Mouse (Mus musculus) mature B cell (primary cell): Measurements from ENCODE around the gene Hyal2.
"Not testable (repeated sequence)": the region's sequence is repeated elsewhere in the genome, so short reads cannot be mapped to it uniquely, and the experiment has no call there.

Source experiments
- in situ Hi-C: fragments of 300-500 bp; cut with MboI; formaldehyde crosslinking; loops from 2 replicates; pipeline ENCODE4 v1.14.3; 2019

The Hyal2 gene

GRCm38 (mm10) chr9:107545602-107546001 is 22.1 kb upstream of the Hyal2 start:
- in situ Hi-C loops, result no loop called here

DNA sequence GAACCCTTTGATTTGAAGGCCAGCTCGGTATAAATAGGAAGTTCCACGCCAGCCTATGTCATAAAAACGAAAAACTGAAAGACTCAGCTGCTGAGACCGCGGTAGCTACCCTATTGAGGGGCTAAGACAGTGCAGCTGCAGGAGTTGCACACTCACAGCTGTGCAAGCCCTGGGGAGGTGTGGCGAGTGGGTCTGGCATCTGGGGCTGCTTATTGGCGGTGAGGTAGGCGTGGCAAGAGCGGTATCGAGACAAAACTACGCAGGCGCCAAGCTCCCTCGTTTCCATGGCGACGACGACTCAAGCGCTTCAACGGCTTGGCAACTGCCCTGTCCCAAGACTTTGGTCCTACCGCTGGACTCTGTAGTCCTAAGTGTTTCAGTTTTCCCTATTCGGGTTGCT is 20.7 kb upstream of the Hyal2 start, which contains the start of gene Zmynd10:
TSS of gene Zmynd10 (plus strand) at position 273 of the 400 bp plus-strand sequence.
- in situ Hi-C loops, result no loop called here

DNA sequence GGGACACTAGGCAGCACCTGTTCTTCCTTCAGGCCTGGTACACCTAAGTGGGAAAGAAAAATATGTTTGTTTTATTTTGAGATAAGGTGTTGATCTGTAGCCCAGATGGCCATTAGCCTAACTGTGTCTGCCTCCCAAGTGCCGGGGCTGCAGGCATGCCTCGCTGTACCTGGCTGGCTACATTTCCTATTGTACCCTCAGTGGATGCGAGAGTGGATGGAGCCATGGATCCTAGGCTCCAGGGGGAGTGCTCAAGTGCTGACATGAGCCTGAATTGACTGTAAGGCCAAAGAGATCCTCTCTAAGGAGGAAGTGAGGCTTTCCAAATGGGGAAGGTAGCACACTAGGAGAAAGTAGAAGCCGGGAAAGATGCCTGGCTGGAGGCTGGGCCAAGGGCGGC is 19.8 kb upstream of the Hyal2 start:
- in situ Hi-C loops, result no loop called here

DNA sequence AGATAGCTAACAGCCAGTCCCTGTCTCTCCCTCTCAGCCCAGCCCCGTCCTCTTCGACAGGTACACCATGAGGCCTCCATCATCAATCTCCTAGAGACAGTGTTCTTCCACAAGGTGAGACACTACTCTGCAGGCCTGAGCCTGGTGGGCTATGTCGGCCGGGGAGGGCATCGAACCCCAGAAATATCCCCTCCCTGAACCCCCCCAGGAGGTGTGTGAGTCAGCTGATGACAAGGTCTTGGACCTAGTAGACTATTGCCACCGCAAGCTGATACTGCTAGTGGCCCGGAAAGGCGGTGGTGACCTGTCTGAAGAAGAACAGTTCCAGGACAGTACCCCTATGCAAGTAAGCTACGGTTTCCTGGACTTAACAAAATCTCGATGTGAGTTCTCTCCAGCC is 18.9 kb upstream of the Hyal2 start:
- in situ Hi-C loops, result no loop called here

DNA sequence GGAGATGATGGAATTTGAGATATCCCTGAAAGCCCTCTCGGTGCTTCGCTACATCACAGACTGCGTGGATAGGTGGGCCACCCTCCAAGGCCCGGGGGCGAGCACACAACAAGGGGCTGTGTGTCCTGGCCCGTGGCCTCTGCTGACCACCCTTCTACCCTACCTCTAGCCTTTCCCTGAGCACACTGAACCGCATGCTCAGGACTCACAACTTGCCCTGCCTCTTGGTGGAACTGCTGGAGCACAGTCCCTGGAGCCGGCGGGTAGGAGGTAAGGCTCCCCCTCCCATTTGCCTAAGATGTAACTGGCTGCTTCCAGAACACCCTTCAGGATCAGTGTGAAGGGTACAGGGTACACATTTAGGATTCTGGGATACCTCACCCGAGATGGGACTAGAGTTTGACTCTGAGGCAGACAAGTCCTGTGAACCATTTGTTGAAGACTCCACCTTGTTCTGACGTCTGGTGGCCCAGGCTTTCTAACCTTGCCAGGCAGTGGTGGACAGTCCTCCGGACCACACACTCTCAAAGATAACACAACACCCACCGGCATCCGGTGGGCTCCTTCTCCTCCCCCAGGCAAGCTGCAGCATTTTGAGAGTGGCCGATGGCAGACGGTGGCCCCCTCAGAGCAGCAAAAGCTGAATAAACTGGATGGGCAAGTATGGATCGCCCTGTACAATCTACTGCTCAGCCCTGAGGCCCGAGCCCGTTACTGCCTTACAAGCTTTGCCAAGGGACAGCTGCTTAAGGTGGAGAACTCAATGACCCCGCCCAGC is 18.3 kb upstream of the Hyal2 start:
- in situ Hi-C loops, result no loop called here

DNA sequence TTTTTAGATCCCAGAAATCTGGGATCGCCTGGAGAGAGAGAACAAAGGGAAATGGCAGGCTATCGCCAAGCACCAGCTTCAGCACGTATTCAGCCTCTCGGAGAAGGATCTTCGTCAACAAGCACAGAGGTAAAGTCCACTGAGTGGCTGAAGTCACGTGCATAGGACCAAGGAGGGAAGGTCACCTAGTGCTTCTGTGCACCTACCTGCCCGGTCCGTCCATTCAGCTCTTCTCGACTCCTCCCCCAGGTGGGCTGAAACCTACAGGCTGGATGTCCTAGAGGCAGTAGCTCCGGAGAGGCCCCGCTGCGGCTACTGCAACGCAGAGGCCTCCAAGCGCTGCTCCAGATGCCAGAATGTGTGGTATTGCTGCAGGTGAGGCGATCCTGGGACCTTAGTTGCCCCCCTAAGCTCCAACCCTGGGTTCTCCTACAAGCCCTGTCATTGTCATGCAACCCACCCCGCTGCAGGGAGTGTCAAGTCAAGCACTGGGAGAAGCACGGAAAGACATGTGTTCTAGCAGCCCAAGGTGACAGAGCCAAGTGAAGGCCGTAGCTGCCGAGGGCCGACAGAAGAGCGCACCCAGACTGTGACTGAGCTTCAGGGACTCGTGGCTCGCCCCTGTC is 17.1 kb upstream of the Hyal2 start:
- in situ Hi-C loops, result no loop called here

- in situ Hi-C loops, result no loop called here
Observed at GRCm38 (mm10) chr9:107551117-107551889, 16.4 kb upstream of the Hyal2 start, which contains the start of gene Rassf1. Gene Rassf1, plus strand, starts transcription at chr9:107551555.

DNA sequence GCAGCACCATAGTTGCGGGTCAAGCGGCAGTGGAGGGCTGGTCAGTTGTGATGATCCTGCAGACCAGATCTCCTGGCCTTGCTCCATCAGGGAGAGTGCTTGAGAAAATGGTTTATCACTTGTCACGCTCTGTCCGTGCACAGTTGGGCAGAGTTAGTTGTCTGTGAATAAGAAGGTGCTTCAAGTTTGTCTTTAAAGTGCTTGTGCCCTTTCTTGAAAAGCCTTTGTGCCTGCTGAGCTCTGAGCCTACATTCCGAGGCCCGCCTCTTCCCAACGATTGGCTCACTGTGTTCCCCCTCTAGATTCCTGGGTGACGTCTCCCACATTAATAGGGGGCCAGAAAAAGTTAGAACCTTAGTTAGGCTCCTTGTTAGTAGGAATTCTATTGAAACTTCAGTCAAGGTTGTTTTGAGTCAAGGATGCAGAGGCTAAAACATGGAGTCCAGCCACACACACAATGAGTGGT is 15.8 kb upstream of the Hyal2 start:
- in situ Hi-C loops, result no loop called here

DNA sequence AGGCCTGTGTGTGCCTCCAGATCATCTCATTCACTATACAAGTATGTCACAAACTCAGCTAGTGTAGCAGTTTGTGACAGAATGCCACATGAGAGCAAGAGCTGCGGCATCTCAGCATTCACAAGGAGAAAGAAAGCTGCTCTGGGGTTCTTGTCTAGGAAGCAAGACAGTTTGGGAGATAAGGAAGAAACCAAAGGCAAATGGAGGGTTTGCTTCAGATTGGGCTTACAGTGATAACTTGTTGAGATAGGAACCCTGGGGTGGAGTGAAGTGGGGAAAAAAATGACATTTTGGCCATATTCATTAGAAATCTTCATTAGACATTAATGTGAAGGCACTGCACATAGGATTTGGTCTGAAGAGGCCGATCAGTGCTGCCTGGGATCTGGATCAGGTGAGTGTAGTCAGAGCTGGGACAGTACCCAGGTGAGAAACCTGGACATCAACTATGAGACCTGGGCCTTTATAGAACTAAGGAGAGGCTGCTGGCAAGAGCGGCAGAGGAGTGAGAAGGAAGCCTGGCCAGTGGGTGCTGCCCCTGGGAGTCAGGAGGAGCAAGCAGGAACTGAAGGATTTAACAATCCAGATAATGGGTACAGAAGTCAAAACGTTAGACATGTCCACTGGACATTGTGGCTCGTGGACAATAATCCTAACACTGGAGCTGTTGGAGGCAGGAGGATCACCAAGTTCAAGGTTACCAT is 14.9 kb upstream of the Hyal2 start:
- in situ Hi-C loops, result no loop called here

- in situ Hi-C loops, result no loop called here
Observed at GRCm38 (mm10) chr9:107553541-107554318, 14.0 kb upstream of the Hyal2 start.

DNA sequence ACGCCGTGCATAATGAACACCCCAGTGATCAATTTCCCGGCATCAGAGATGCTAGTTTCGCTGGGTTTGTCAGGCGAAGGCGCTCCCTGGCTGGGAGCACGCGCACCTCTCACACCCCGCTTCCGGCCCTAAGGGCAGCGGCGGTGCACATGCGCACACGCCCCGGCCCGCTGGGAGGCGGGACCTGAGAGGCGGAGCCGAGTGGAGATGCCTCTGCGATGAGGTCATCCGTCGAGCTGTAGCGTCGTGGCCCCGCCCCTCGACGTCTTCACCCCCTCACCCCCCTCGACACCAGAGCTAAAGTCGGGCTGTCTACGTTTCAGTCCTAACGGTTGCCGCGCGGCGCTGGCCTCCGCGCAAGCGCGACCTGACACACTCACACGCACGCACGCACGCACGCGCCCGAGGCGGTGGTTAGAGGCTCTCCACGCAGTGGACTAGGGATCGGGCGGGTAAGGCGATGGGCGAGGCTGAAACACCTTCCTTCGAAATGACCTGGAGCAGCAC is 13.4 kb upstream of the Hyal2 start:
- in situ Hi-C loops, result no loop called here

DNA sequence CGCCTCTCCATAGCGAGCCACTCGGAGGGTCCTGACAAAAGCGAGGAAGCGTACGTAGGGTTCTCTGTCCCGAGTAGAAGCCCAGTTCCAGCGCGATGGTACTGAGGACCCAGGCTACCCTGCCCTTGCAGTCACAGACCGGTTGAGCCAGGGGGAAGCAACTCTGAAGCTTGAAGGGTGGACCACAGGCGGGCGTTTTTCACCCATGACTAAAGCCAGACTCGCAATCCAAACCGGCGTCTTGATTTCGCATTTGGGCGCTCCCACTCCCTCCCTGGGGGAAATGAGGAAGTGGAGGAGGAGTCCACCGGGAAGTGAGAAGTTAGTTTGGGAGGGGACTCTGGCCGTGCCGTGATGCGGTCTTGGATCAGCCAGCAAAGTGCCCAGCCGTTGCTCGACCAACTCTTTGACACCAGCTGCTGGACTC is 12.7 kb upstream of the Hyal2 start:
- in situ Hi-C loops, result no loop called here

DNA sequence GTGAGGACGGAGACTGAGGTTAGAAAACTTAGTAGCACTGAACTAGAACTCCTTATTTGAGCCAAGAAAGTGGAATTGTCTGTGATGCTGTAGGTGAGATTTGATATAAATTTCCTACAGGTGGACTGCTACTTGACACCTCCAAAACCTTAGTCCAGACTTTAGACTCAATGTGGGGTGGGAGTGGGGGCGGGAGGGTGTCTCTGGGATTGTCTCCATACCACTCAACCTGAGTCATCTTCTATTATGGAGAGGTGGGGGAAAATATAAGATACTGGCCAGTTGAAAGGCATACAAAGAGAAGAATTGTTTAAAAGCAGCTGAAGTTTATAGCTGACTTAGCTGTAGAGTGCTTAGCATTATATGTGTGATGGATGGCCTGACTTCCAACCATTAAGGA is 12.0 kb upstream of the Hyal2 start:
- in situ Hi-C loops, result no loop called here

GRCm38 (mm10) chr9:107556346-107556745 is 11.4 kb upstream of the Hyal2 start:
- in situ Hi-C loops, result no loop called here

- in situ Hi-C loops, result no loop called here
Observed at GRCm38 (mm10) chr9:107563029-107563581, 4.6 kb upstream of the Hyal2 start, which contains the start of gene Tusc2. Gene Tusc2, plus strand, starts transcription at chr9:107563255.

- in situ Hi-C loops, result not testable (repeated sequence)
Observed at GRCm38 (mm10) chr9:107565556-107565955, 2.2 kb upstream of the Hyal2 start.

- in situ Hi-C loops, result no loop called here
Observed at GRCm38 (mm10) chr9:107566041-107566709, 1.6 kb upstream of the Hyal2 start.

DNA sequence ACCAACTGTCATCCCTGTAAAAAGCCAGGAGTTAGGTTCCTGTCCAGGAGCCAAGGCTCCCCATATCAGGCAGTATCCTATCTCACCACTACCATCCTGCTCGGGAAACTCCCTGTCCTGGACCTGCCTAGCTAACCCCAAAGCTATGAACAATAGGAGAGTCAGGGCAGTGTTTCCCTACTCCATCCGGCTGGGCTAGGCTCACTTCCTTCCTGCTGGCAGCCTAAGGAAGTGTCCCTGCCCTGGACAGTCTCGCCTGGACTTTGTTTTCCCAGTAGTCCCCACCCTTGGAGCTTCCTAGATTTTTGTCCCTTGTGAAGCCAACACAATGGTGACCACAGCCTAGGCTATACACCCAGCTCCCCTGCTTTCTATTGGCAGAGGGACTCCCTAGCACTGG is 890 bp upstream of the Hyal2 start:
- in situ Hi-C loops, result no loop called here

- in situ Hi-C loops, result no loop called here
Observed at GRCm38 (mm10) chr9:107568331-107569261, 851 bp downstream of the Hyal2 start.
